Mouse (Mus musculus) CH12.LX (cell line): ENCODE measurements around the gene Col6a6.

Source experiments
- CTCF ChIP-seq, 2 experiments: IDR thresholded peaks in 1 of 2; conservative IDR thresholded peaks in 1 of 2; 2 replicates each; pipeline ENCODE4 v1.5.1; 2011 to 2012; ENCODE audit warnings: low read depth in 2 of 2, low read length in 2 of 2, improper control_type of control experiment in 1 of 2, inconsistent platforms in 1 of 2, mild to moderate bottlenecking in 1 of 2, moderate library complexity in 1 of 2
- E2F4 ChIP-seq: IDR thresholded peaks from 2 replicates; pipeline ENCODE4 v1.6.1; 2011; ENCODE audit warnings: low read depth, low read length, improper control_type of control experiment; ENCODE audit not compliant: insufficient replicate concordance
- ELF1 ChIP-seq: IDR thresholded peaks from 2 replicates; pipeline ENCODE4 v1.6.1; 2014; ENCODE audit warnings: low read depth, mild to moderate bottlenecking, inconsistent platforms, low read length, improper control_type of control experiment
- IRF4 ChIP-seq: IDR thresholded peaks from 2 replicates; pipeline ENCODE4 v1.6.1; 2014; ENCODE audit warnings: low read depth, mild to moderate bottlenecking, inconsistent platforms, low read length, improper control_type of control experiment
- JUND ChIP-seq: conservative IDR thresholded peaks from 2 replicates; pipeline ENCODE4 v1.6.1; 2011; ENCODE audit warnings: low read depth, low read length, improper control_type of control experiment
- MAX ChIP-seq: IDR thresholded peaks from 2 replicates; pipeline ENCODE4 v1.6.1; 2011; ENCODE audit warnings: low read length, improper control_type of control experiment
- POLR2A ChIP-seq: IDR thresholded peaks from 2 replicates; pipeline ENCODE4 v1.6.1; 2011; ENCODE audit warnings: low read depth, mild to moderate bottlenecking, improper control_type of control experiment, low read length

- no peak for TF ChIP-seq POLR2A
- no peak for TF ChIP-seq CTCF (conservative IDR thresholded peaks at IDR 0.05 in 1 of 2, IDR thresholded peaks at IDR 0.05 in 1 of 2; ENCODE audit: low read depth in 2 of 2, low read length in 2 of 2)
- no peak for TF ChIP-seq IRF4
- no peak for TF ChIP-seq ELF1
- TF ChIP-seq MAX, result no peak
- no peak for TF ChIP-seq E2F4
- no peak for TF ChIP-seq JUND
Measured at GRCm38 (mm10) chr9:105720430-105720829, 107.5 kb downstream of the Col6a6 start.
